Mouse (Mus musculus) T-helper 2 cell (primary cell): Measurements from ENCODE around the gene 1700001C02Rik.

Experiments
- in situ Hi-C: fragments of 300-600 bp; cut with MboI, MseI; formaldehyde crosslinking; loops from one replicate; pipeline ENCODE4 v1.15.1; 2025; ENCODE audit warnings: high pct_unique_total_duplicates

The 1700001C02Rik gene

GRCm38 (mm10) chr5:30465861-30466260 lies at the start of gene 1700001C02Rik:
Gene 1700001C02Rik, plus strand, starts transcription at chr5:30466047.
- in situ Hi-C loops, result loop anchor here (25.0 kb wide), 1 partner anchor 521 kb away; no protein-coding TSS in a partner anchor

- in situ Hi-C loops, result no loop called here
Observed at GRCm38 (mm10) chr5:30416665-30417064, 49.2 kb upstream of the 1700001C02Rik start.

- in situ Hi-C loops, result no loop called here
Observed at GRCm38 (mm10) chr5:30423121-30423520, 42.7 kb upstream of the 1700001C02Rik start.

DNA sequence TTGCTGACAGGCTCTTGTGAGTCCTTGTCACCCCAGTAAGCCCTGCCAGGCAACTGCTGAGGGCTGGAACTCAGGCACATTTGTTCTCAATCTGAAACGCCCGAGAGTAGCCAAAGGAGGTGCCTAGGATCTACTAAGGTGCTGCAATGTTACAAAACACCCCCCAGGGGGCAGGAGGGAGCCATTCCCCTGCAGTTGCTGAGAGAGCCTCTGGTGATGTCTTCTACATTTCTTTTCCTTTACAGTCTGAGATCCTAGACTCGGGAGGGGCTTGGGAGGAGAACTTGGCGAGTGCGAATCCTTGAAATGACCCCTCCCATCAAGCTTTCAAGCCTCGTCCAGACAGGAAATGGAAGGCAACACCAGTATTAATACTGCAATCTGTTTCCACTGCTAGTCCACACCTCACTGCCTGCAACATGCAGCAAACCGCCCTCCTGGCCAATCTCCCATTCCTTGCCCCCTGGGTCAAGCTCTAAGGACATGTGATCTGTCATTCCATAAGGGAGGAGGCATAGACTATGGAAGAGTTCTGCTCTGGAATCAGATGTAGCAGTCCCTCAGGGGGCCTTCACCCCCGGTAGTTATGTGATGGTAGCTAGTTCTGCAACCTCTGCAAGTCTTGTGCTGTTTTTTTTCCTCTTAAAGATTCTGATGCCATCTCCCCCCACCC lies 42.1 kb upstream of the 1700001C02Rik start:
- in situ Hi-C loops, result no loop called here

- in situ Hi-C loops, result no loop called here
Observed at GRCm38 (mm10) chr5:30427406-30427805, 38.4 kb upstream of the 1700001C02Rik start.

DNA sequence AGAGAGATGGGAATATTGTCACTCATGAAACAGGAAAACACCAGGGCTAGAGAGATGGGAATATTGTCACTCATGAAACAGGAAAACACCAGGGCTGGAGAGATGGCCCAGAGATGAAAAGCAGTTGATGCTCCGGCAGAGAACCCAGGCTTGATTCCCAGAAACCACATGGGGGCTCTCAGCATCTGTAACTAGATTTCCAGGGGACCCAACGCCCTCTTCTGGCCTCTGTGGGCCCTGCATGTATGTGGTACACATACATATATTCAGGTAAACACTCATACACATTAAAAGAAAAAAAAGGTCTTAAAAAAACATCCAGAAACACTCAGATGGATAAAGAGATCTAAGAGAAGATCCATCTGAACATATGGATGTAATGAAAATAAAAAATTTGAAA lies 26.9 kb upstream of the 1700001C02Rik start:
- in situ Hi-C loops, result no loop called here

- in situ Hi-C loops, result no loop called here
Observed at GRCm38 (mm10) chr5:30440308-30440906, 25.4 kb upstream of the 1700001C02Rik start.

- in situ Hi-C loops, result no loop called here
Observed at GRCm38 (mm10) chr5:30442196-30442595, 23.7 kb upstream of the 1700001C02Rik start.

GRCm38 (mm10) chr5:30444327-30444895 lies 21.4 kb upstream of the 1700001C02Rik start:
- in situ Hi-C loops, result no loop called here

DNA sequence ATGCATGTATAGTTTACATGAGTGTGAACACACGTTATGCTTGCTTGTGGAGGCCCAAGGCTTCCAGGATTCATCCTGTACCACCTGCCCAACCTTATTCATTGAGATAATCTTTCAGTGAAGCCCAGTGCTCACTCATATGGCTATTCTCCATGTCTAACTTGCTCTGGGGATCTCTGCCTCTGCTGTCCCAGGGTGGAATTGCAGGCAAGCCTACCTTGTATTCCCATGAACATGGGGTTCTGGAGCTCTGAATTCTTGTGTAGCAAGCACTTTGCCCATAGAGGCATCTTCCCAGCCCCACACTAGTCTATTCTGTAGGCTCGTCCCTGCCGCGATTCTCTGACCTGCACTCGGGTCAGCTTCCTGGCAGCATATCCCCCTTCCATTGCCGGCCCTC lies 9.8 kb upstream of the 1700001C02Rik start:
- in situ Hi-C loops, result loop anchor here (25.0 kb wide), 1 partner anchor 531 kb away; no protein-coding TSS in a partner anchor

- in situ Hi-C loops, result loop anchor here (25.0 kb wide), 1 partner anchor 527 kb away; no protein-coding TSS in a partner anchor
Observed at GRCm38 (mm10) chr5:30460155-30460554, 5.7 kb upstream of the 1700001C02Rik start.

DNA sequence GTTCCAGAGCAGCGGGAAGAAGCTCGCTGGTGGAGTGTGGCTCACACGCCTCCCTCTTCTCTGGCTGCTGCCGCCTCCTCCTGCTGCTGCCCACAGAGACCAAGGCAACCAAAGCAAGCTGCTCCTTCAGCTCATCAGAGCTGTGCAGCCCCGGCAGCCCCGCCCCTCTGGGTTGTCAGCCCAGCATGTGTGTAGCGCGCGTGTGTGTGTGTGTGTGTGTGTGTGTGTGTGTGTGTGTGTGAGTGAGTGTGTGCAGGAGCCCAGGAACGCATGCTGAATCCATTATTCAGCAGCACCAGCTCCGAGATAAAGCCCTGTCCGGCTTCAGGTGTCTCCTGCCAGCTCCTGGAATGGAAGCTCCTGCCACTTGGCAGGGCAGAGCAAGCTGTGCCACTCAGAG lies 4.0 kb upstream of the 1700001C02Rik start, which contains the start of gene Otof:
TSS of gene Otof (minus strand) at position 112 of the 400 bp plus-strand sequence.
- in situ Hi-C loops, result loop anchor here (25.0 kb wide), 1 partner anchor 525 kb away; no protein-coding TSS in a partner anchor

DNA sequence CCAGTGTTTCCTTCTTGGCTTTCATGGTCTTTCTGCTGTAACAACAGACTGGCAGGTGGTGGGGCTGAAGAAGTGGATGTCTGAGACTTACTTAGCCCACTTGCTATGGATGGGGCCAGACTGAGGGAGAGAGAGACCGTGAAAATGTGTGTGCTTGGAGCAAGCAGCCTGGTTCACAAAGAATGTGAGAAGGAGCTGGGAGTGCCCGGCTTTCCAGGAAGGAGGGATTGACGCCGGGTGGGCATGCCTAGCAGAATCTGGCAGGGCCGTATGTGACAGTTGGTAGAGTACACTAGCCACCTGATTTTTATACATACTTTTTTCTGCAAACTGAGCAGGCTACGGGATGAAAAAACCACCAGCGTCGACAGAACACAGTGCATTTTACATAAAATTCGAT lies 468 bp downstream of the 1700001C02Rik start:
- in situ Hi-C loops, result loop anchor here (25.0 kb wide), 1 partner anchor 521 kb away; no protein-coding TSS in a partner anchor

DNA sequence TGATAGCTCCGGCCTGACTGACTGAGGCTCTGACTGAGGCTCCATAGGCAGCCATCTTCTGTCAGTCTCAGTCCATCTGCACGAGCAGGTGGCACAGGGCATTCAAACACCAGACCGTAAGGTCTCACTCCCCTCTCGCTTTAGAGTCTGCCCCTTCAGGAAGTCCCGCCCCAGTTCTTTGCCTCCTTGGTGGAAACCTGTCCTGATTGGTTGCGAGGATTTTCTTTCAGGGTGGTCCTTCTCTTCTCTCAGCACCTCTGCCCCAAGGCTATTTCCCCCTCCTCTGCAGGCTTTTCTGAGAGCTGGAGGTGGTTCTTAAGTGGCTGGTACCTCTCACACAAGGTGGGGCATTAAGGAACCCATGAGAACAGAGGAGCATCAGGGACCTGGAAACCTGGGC lies 4.6 kb downstream of the 1700001C02Rik start:
- in situ Hi-C loops, result loop anchor here (5.0 to 25.0 kb wide), 2 partner anchors 92 to 517 kb away; no protein-coding TSS in a partner anchor

GRCm38 (mm10) chr5:30472148-30472547 lies 6.3 kb downstream of the 1700001C02Rik start:
- in situ Hi-C loops, result loop anchor here (5.0 to 25.0 kb wide), 2 partner anchors 90 to 515 kb away; no protein-coding TSS in a partner anchor

DNA sequence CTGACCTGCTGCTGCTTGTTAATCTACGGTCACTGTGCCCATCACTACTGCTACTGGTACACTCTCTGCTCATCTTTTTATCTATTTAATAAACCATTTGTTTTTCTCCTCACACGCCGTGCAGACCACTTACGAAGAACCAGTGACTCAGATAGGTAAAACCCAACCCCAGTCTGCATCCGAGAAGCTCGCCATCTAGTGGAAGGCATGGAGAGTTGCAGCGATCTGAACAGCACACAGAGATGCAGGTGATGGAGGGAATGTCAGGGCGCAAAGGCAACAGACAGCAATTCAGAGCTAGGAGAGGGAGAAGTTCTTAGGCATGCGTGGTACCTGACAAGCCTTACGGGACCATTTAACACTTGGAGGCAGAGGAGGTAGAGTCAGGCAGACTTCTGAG lies 10.7 kb downstream of the 1700001C02Rik start:
- in situ Hi-C loops, result loop anchor here (5.0 kb wide), 1 partner anchor 264 kb away; no protein-coding TSS in a partner anchor

- in situ Hi-C loops, result no loop called here
Observed at GRCm38 (mm10) chr5:30482319-30482718, 16.5 kb downstream of the 1700001C02Rik start.

DNA sequence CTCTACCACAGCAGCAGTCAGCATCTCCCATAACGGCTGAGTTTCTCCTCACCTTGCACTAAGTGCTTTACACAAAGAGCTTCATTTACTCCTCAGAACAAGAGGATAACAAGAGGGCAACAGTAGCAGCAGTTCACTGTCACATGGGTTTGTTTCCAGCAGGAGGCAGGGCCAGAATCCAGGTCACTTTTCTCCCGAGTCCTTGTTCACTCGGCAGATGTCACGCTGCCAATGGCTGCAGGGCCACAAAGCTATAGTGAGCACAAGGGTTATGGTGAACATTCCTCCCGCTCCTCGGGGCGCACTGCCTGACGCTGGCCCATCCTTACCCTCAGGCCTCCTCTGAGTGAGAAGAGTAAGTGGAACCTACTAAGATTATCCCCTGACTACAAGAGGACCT lies 17.7 kb downstream of the 1700001C02Rik start:
- in situ Hi-C loops, result no loop called here

- in situ Hi-C loops, result no loop called here
Observed at GRCm38 (mm10) chr5:30484591-30484990, 18.7 kb downstream of the 1700001C02Rik start.

DNA sequence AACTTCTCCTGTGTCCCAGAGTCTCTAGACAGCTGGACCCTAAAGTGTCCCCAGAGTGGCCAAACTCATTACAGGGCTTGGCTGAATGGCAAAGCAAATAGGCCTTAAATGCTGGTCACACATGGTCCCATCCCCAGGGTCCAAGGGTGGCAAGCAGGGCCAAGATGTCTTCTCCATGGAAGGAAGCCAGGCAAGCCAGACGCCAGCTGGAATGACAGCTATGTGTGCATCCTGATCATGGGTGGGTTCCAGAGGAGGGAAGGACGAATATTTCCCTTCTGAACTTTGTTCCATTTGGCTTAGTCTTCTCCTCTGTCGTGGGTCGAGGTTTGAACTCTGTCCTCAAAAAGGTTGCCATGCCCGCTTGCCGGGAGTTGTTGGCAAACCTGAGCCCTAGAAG lies 19.3 kb downstream of the 1700001C02Rik start:
- in situ Hi-C loops, result no loop called here

DNA sequence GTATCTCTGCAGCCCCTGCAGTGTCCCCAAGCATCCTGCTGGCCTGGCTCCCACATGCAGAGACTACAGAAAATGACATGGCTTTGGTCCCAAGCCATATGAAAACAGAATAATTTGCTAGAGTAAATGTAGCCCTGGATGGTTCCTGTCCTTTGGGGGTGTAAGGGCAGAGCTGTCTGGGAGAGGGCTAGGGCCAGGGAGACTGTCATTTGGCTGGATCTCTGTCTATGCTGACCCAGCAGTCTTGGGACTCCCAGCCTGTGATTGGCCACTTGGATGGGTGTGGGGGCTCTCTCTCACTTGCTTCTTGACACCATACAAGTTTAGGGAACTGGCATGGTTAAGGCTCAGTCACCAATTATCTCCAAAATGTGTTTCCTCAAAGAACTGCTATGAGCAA lies 24.4 kb downstream of the 1700001C02Rik start:
- in situ Hi-C loops, result no loop called here

- in situ Hi-C loops, result no loop called here
Observed at GRCm38 (mm10) chr5:30490845-30491244, 25.0 kb downstream of the 1700001C02Rik start.
